Mouse (Mus musculus): ENCODE data around the gene 1810049J17Rik. TPM values are rescaled to one million over a fixed set of nuclear protein-coding genes. Genes with fewer than 3 reads are reported as not detected.

The 1810049J17Rik gene
- total and polyA plus RNA-seq, 3 experiments: 23.9 TPM; not detected in 2

GRCm38 (mm10) chr15:12349840-12350239 lies 28.1 kb upstream of the 1810049J17Rik start:
- peaks cover 6% of the 10 kb centered on the region for H3K79me2 ChIP-seq (ENCODE audit: control insufficient read depth, insufficient read depth, low read length, poor library complexity)
- no peaks in the 10 kb centered on the region for H3K4me1 ChIP-seq (ENCODE audit: control insufficient read depth in 1 of 2, insufficient read depth in 2 of 2, low read length in 2 of 2)
- H3K9ac ChIP-seq (ENCODE audit: control insufficient read depth, low read depth, low read length, poor library complexity, severe bottlenecking): no peak overlapping the region
- no peak for DNase-seq (ENCODE audit: low read depth, low spot score)
- no peak overlapping the region for H3K4me3 ChIP-seq (ENCODE audit: control insufficient read depth in 1 of 2, insufficient read depth in 1 of 2, low read depth in 2 of 2, low read length in 2 of 2)
- peaks cover 0 to 42% of the 10 kb centered on the region in 2 experiments; a peak in 3 of 4 replicates for H3K36me3 ChIP-seq (ENCODE audit: control insufficient read depth in 1 of 2, insufficient read depth in 2 of 2, low read length in 2 of 2)
- H3K27me3 ChIP-seq (ENCODE audit: control insufficient read depth in 1 of 2, insufficient read depth in 2 of 2, low read length in 2 of 2): no peaks in the 10 kb centered on the region
- TF ChIP-seq CHD2 (IDR thresholded peaks at IDR 0.05; ENCODE audit: low read length): no peak
- TF ChIP-seq CHD1 (IDR thresholded peaks at IDR 0.05; ENCODE audit: low read depth, low read length): no peak
- TF ChIP-seq KAT2A (conservative IDR thresholded peaks at IDR 0.05; ENCODE audit: low read depth, low read length): no peak
- no peak for TF ChIP-seq POLR2AphosphoS2 (IDR thresholded peaks at IDR 0.05; ENCODE audit: low read length)
- no peak for TF ChIP-seq MYC (IDR thresholded peaks at IDR 0.05; ENCODE audit: low read depth, low read length)
- no peak for TF ChIP-seq TBP (IDR thresholded peaks at IDR 0.05; ENCODE audit: low read depth, low read length)
- no peak for TF ChIP-seq MYB (IDR thresholded peaks at IDR 0.05; ENCODE audit: low read depth, low read length)
- no peak for TF ChIP-seq GATA1 (IDR thresholded peaks at IDR 0.05; ENCODE audit: low read depth, low read length)
- no peak for TF ChIP-seq USF1 (IDR thresholded peaks at IDR 0.05; ENCODE audit: low read depth, low read length)
- no peak for TF ChIP-seq MAX (IDR thresholded peaks at IDR 0.05; ENCODE audit: low read length)
- no peak for TF ChIP-seq ZMIZ1 (IDR thresholded peaks at IDR 0.05; ENCODE audit: low read depth, low read length)
- no peak overlapping the region for H3K27ac ChIP-seq (ENCODE audit: control insufficient read depth, low read depth, low read length)
- no peaks in the 10 kb centered on the region for H3K9me3 ChIP-seq (replicated peaks; ENCODE audit: insufficient read depth, low read length)

- Histone ChIP-seq H3K27ac (ENCODE audit: control insufficient read depth, low read depth, low read length) (no peak overlapping the region), H3K27me3 (ENCODE audit: control insufficient read depth in 1 of 2, insufficient read depth in 2 of 2, low read length in 2 of 2) (no peaks in the 10 kb centered on the region), H3K9me3 (replicated peaks; ENCODE audit: insufficient read depth, low read length) (no peaks in the 10 kb centered on the region), H3K9ac (ENCODE audit: control insufficient read depth, low read depth, low read length, poor library complexity, severe bottlenecking) (no peak overlapping the region), H3K79me2 (ENCODE audit: control insufficient read depth, insufficient read depth, low read length, poor library complexity) (peaks cover 6% of the 10 kb centered on the region), H3K36me3 (ENCODE audit: control insufficient read depth in 1 of 2, insufficient read depth in 2 of 2, low read length in 2 of 2) (peaks cover 0 to 45% of the 10 kb centered on the region in 2 experiments; a peak in 3 of 4 replicates), H3K4me3 (ENCODE audit: control insufficient read depth in 1 of 2, insufficient read depth in 1 of 2, low read depth in 2 of 2, low read length in 2 of 2) (no peak overlapping the region), H3K4me1 (ENCODE audit: control insufficient read depth in 1 of 2, insufficient read depth in 2 of 2, low read length in 2 of 2) (no peaks in the 10 kb centered on the region)
- TF ChIP-seq RAD21 (IDR thresholded peaks at IDR 0.05; ENCODE audit: low read depth, low read length) (no peak), GATA1 (IDR thresholded peaks at IDR 0.05; ENCODE audit: low read depth, low read length) (no peak), TAL1 (IDR thresholded peaks at IDR 0.05; ENCODE audit: low read length) (no peak), GABPA (IDR thresholded peaks at IDR 0.05; ENCODE audit: low read depth, low read length) (no peak), RCOR1 (IDR thresholded peaks at IDR 0.05; ENCODE audit: low read depth, low read length) (no peak), MYB (IDR thresholded peaks at IDR 0.05; ENCODE audit: low read depth, low read length) (no peak), CTCF (IDR thresholded peaks at IDR 0.05 in 2 of 3, conservative IDR thresholded peaks at IDR 0.05 in 1 of 3; ENCODE audit: control insufficient read depth in 1 of 3, insufficient read depth in 1 of 3, low read depth in 2 of 3, low read length in 3 of 3, poor library complexity in 1 of 3, severe bottlenecking in 1 of 3) (no peak), MEF2A (IDR thresholded peaks at IDR 0.05; ENCODE audit: extremely low read depth, insufficient replicate concordance, low read depth, low read length, poor library complexity, severe bottlenecking) (no peak), CHD2 (IDR thresholded peaks at IDR 0.05; ENCODE audit: low read length) (no peak), POLR2A (IDR thresholded peaks at IDR 0.05; ENCODE audit: control insufficient read depth in 1 of 2, insufficient read depth in 1 of 2, low read depth in 1 of 2, low read length in 2 of 2, poor library complexity in 1 of 2) (no peak), SIN3A (IDR thresholded peaks at IDR 0.05; ENCODE audit: low read length) (no peak), TBP (IDR thresholded peaks at IDR 0.05; ENCODE audit: low read depth, low read length) (no peak), KAT2A (conservative IDR thresholded peaks at IDR 0.05; ENCODE audit: low read depth, low read length) (no peak), NRF1 (IDR thresholded peaks at IDR 0.05; ENCODE audit: insufficient read depth, low read depth, low read length, poor library complexity, severe bottlenecking) (no peak), ZMIZ1 (IDR thresholded peaks at IDR 0.05; ENCODE audit: low read depth, low read length) (no peak)
- no peak for DNase-seq (ENCODE audit: low read depth, low spot score)
Observed at GRCm38 (mm10) chr15:12348950-12349349, 27.3 kb upstream of the 1810049J17Rik start.

All from MEL (cell line).